Mouse (Mus musculus): ENCODE measurements at regions not wholly inside any gene's neighbourhood (a gene's known extent, or its start where the extent isn't known, plus 50 kb on each side); places are given as distances from the start of the nearest gene placed in this dataset.
A peak's percentile ranks its signal among the peaks of the same experiment; 100 is the strongest.

DNA sequence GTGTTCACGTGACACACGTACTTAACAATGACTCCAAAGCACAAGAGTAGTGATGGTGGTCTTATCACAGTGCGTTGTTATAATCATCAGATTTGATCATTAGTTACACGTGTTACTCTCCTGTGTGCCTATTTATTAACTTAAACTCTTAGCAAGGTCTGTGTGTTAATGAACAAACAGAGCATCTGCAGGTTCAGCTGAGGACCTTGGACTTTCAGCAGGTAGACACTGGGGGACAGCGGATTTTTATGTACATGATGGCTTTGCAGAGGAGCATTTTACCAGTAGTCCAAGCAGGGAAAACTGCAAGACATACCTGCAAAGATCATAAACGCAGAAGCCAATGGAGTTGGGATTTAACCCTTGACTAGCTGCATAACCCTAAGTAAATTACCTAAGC is 211.7 kb upstream of the Ntm start:
- DNase-seq (ENCODE audit: low spot score) = no peak

- DNase-seq (ENCODE audit: low spot score) = no peak
Observed at GRCm38 (mm10) chr9:30175376-30175775, 212.4 kb upstream of the Ntm start.

DNA sequence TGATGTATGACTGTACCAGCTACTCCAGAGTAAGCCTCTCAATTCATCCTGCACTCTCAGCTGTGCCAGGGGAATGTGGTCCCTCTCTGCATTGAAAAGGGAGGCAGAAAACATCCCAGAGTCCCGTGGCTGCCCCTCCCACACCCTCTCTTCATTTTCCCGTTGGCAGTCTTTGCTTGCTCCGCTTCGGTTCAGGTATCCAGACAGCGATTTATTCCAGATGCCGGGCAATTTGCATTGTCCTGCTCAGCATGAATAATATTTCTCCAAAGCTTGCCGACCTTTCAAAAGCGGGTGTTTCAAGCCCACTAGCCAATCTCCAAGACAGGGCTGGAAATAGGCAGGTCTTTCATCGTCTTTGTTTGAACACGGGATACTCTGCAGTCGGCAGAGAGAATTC is 220.5 kb upstream of the Ntm start:
- DNase-seq (ENCODE audit: low spot score) = no peak

GRCm38 (mm10) chr9:30184996-30185763 is 222.2 kb upstream of the Ntm start:
- DNase-seq (ENCODE audit: low spot score) = no peak

GRCm38 (mm10) chr9:30186261-30186660 is 223.3 kb upstream of the Ntm start:
- no peak for DNase-seq (ENCODE audit: low spot score)

- DNase-seq (ENCODE audit: low spot score) = no peak
Observed at GRCm38 (mm10) chr9:30190078-30190477, 227.1 kb upstream of the Ntm start.

- no peak for DNase-seq (ENCODE audit: low spot score)
Observed at GRCm38 (mm10) chr9:30191119-30191518, 228.2 kb upstream of the Ntm start.

- DNase-seq (ENCODE audit: low spot score) = no peak
Observed at GRCm38 (mm10) chr9:30191902-30192301, 229.0 kb upstream of the Ntm start.

DNA sequence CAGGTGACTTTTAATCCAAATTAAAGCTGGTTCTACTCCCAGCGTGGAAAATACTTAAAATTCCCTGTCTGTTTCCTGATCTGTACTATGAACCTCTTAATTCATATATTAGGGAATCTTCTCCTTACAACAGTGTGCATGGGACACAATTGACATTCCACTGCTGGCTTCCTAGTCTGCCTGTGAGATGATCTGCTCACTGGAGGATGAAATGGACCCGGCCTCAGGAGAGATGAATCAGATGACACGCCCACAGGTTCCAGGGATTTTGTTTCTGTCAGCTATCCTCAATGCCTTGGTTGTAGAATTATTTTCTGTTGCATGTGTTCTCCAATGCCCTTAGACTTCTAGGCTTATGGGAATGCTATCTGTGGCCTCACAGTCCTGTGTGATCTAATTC is 231.9 kb upstream of the Ntm start:
- no peak for DNase-seq (ENCODE audit: low spot score)

DNA sequence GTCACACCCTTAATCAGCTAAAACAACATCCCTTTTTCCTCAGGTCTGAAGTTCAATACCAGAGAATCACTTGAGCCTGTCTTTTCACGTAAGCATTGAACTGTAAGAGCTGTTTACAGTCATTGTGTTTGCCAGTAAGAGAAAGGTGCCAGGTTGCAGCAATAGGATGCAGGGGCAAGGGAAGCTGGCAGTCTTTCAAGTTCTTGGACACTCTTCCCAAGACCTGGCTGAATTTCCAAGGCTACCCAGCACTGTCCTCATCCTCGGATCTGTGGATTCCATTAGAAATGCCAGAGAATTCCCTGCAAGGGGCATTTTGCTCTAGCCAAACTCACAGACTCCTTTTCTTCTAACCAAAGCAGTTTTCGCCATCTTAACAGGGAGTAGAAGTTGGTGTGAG is 224.5 kb upstream of the Snx19 start:
- DNase-seq (ENCODE audit: low spot score) = no peak

GRCm38 (mm10) chr9:30207631-30208030 is 219.3 kb upstream of the Snx19 start:
- DNase-seq (ENCODE audit: low spot score) = no peak

- DNase-seq (ENCODE audit: low spot score) = no peak
Observed at GRCm38 (mm10) chr9:30209806-30210205, 217.1 kb upstream of the Snx19 start.

- DNase-seq (ENCODE audit: low spot score) = no peak
Observed at GRCm38 (mm10) chr9:30212471-30213075, 214.3 kb upstream of the Snx19 start.

DNA sequence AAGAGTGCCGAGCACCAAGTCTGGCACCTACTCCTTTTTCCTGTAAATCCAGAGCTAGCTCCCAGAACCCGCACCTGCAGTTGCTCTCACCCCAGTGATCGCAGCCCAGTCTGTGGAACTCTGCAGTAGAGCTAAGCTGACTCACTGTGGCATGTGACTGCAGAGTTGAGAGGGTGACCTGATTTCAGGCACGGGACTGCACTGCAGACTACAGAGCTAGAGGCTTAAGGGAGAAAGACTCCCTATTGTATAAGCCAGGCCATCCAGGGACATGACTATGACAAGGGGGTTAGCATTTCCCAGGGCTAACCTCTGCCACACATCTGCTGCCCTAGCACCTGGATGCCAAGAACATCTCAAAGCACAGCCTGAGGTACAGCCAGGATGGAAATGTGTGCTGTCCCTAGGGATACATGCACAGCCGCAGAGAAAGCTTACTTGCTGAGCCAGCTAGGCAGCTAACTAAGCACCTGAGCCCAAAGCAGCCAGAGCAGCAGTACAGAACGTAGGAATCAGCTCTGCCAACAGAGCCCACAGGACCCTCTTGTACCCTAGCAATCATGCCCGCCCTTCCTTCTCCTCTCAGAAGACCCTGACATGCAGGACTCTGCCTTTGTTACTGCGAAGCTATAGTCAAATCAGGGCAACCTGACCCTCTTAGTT is 192.3 kb upstream of the Snx19 start:
- DNase-seq (ENCODE audit: low spot score) = no peak

DNA sequence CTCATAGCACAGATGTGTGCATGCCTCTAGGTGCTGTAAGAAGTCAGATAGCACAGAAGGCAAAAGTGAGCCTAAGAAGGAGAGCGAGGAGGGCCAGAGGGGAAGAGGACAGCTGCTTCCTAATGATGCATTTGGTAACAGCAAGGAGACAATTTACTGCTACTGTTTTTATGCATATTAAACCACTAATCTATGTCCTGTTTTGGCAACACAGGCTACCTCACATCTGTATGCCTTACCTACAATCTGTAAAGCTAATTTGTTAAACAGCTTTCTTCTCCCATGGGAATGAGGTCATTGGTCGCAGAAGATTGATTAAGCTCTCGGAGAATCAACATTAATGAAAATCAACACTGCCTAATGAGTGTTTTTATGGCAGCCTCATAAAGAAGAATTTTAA is 191.1 kb upstream of the Snx19 start:
- no peak for DNase-seq (ENCODE audit: low spot score)

GRCm38 (mm10) chr9:30242107-30242506 is 184.8 kb upstream of the Snx19 start:
- DNase-seq (ENCODE audit: low spot score) = no peak

DNA sequence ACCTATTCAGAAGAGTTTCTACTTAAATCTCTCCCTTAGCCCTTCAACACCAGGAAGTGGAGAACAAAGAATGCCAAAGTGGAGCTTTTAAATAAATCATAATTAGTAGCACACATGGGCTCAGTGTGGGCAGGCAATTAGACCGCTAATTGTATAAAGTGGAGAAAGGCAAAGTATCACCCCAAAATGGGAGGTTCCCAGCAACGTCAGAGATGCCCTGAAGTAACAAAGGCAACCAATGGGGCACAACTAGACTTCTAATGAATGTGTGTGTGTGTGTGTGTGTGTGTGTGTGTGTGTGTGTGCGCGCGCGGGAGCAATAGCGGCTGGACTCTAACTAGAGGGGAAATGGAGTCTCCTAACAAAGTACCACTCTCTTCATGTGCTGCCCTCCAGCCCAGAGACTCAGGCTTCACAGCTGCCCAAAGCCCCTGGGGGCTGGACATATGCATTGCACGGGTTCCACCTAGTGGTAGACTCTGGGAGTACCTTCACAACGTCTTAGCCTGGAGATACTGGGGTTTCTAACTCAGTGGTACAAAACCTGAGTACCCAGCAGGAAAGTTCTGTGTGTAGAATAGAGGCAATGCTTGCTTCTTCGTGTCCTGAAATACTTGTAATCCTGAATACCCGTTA is 162.3 kb upstream of the Snx19 start:
- DNase-seq (ENCODE audit: low spot score) = peak; percentile 30

GRCm38 (mm10) chr9:30271081-30271480 is 155.8 kb upstream of the Snx19 start:
- DNase-seq (ENCODE audit: low spot score) = no peak

GRCm38 (mm10) chr9:30273836-30274235 is 153.1 kb upstream of the Snx19 start:
- DNase-seq (ENCODE audit: low spot score) = no peak

DNA sequence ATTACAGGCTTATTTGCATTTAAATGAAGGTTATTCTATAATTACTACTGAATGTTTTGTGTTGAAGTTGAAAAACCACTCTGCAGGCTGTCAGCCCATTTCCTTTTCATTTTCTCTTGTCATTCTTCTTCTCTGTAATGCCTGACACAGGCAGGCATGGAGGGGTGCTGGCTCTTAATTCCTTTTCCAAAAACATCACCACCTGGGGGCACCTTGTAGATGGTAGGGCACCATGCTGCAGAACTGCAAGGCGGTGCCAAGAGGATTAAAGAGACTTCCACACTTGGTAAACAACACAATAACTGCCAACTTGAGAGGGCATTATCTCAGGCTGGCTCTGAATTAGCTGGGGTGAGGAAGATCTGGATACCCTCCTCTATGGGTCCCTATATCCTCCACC is 148.7 kb upstream of the Snx19 start:
- DNase-seq (ENCODE audit: low spot score) = no peak

DNA sequence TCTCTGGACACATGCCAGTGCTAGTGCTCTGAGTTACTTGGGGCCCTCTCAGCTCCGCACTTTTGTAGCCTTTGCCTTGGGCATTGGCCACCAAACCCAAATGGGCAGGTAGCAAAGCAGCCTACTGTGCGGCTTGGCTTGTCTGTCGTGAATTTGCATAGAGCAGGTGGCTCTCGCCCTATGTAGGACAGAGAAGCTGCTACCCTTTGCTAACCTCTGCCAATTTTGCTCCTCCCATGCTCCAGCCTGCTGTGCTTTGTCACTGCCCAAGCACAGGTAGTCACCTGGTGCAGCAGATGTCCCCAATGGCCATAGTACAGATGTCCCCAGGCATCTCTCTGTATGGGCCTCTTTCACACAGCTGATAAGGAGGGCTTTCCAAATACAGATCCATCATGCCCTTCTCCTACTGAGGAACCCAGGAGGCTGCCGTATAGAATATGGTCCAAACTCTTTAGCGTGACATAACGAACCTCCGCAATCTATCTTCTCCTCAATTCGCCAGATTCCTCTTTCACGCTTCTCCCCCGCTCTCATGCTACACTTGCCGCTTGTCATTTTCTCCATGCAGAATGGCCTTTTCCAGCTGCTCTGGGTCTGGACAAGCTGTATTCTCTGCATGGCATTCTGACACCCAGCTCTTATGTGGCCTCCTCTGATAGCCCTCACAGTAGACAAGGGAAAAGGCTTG is 143.7 kb upstream of the Snx19 start:
- no peak for DNase-seq (ENCODE audit: low spot score)

- no peak for DNase-seq (ENCODE audit: low spot score)
Observed at GRCm38 (mm10) chr9:30283771-30284148, 143.1 kb upstream of the Snx19 start.
